Mouse (Mus musculus): ENCODE measurements around the gene Bank1.
"Not testable (repeated sequence)": the region's sequence is repeated elsewhere in the genome, so short reads cannot be mapped to it uniquely, and the experiment has no call there.

The Bank1 gene

DNA sequence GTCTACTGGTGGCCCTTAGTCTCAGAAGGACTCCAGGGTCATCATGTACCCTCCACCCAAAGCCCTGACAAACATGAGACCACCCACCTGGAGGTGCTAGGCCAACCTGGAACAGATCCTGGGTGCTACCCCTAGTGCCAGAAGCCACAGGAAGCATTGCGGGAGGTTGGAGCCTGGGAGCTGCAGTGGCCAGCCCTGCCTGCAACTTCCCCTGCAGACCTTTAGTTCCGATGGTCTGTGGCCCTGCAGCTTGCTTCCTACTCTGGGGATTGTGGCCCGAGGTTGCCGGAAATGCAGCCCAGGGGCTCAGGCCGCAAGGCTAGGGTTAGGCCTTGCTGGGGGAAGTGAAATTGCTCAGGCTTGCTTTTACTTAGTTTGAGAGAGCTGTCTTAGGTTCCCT lies at the start of gene Bank1:
Gene Bank1, minus strand, starts transcription at position 284 of the 400 bp plus-strand sequence.
- peak; percentile 27 for DNase-seq

GRCm38 (mm10) chr3:136369916-136370315 lies 44.0 kb upstream of the Bank1 start:
- no peak for DNase-seq

DNA sequence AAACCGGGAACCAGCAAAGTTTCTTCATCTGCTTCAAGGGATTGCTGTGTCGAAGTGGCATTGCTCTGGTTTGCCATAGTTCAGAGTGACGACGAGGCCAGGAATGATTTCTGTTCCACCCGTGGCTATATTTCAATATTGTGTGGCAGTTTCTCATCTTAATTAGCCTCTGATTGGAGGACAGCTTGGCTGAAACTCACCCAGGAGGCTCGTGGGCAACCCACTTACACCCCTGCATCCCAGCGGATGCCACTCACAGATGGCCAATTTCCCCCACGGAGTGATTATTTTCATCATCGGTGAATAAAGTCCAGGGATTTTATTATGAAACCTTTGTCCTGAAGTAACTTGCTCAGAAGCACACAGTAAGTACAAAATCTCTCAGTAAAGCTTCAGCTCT lies 43.6 kb upstream of the Bank1 start:
- DNase-seq: no peak

- no peak for DNase-seq
These were observed 42.7 kb upstream of the Bank1 start for GRCm38 (mm10) chr3:136368505-136368999.

DNA sequence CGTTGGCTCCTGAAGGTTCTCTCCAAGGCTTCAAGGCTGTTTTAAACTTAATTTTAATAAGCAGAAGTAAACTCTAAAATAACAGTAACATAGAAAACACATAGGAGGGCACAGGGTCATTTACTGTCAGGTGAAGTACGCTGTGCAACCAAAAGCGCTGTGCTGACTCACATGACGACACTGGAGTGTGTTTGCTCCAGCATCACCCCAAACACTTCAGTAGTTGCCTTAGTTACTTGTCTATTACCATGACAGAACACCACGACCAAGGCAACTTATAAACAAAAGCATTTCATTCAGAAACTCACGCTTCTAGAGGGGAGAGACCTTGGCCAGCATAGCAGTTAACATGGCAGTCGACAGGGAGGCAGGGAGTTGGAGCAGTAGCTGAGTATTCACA lies 23.8 kb upstream of the Bank1 start:
- DNase-seq: no peak

DNA sequence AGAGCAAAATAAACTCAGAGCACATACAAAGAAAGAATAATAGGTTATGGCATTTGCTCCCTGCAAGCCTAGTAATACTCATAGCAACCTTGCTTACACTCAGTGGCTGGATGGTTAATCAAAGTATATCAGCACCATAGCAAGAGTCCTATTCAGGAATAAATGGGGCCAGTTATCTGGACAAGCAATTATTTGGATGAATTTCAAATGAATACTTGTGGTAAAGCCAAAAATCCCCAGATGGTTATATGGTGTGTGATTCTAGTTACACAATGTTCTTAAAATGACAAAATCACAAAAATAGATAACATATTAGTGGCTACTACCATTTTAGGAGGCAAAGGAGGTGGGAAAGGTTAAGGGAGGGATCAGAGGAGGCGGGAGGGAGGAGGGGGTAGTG lies 22.7 kb upstream of the Bank1 start:
- DNase-seq: no peak

GRCm38 (mm10) chr3:136347277-136347676 lies 21.4 kb upstream of the Bank1 start:
- DNase-seq: no peak

- DNase-seq: no peak
These were observed 16.0 kb upstream of the Bank1 start for GRCm38 (mm10) chr3:136341911-136342310.

DNA sequence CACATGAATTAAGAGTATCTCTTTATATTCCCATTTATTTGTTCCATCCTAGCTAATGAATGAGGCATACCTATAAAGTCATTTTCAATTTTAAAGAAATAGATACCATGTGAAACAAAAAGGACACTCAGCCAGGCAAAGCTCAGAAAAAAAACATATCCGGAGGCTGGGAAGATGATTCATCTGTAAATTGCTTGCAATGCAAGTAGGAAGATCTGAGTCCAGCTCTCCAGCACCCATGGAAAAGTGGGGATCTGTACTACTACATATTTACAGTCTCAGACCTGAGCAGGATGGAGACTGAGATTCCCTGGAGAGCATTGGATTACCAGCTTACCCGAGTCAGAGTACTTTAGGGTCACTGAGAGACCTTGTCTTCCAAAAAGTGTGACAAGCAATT lies 14.0 kb upstream of the Bank1 start:
- no peak for DNase-seq

GRCm38 (mm10) chr3:136331135-136331534 lies 5.3 kb upstream of the Bank1 start:
- DNase-seq: peak; percentile 3

DNA sequence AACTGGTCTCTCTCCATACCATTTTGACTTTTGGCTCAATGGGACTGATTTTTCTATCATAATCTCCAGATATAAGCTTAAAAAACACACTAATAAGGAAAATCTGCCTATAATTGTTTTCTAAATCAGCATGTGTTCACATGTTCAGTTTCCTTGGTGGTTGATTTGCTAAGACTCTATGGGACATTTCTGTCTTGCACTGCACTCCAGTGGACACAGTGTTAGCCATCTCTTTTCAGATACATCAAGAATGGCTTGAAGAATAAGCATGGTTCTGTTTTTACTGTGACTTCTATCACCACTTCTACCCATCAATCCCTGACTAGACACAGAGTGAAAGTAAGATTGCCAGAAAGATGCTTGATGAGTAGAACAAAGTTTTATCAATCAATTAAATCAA lies 4.2 kb upstream of the Bank1 start:
- no peak for DNase-seq

- no peak for DNase-seq
These were observed 3.3 kb upstream of the Bank1 start for GRCm38 (mm10) chr3:136329133-136329532.

- DNase-seq: not testable (repeated sequence)
These were observed 1.1 kb downstream of the Bank1 start for GRCm38 (mm10) chr3:136324716-136325115.

DNA sequence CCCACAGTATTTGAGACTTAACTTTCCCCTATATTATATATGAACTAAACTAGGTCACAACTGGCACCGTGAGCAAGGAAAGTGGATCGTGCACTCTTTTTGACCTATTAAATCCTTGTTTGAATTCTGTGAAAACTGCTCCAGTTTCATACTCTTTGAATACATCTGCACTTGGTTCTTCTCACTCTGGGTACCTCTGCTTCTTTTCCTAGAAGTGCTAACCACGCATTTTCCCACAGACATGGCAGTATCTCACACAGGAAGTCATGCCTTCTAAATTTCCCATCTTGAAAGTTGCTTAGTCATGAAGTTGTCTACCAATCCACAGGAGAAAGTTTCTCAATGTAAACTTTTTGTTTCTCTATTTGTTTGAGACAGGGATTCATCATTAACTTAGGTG lies 3.9 kb downstream of the Bank1 start:
- DNase-seq: no peak

- DNase-seq: no peak
These were observed 17.4 kb downstream of the Bank1 start for GRCm38 (mm10) chr3:136308487-136308886.

- no peak for DNase-seq
These were observed 19.2 kb downstream of the Bank1 start for GRCm38 (mm10) chr3:136306564-136307158.

DNA sequence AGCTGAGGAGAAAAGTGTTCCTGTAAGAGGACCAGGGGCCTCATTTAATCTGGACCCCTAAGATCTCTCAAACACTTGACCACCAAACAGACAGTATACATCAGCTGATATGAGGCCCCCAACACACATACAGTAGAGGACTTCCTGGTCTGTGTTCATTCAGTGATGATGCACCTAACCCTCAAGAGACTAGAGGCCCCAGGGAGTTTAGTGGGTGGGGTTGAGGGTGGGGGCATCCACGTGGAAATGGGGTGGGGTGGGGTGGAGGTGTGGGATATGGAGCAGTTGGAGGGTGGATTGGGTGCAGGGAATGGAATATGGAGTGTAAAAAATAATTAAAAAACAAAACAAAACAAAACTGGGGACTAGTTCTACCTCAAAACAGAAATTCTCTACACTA lies 23.3 kb downstream of the Bank1 start:
- no peak for DNase-seq

DNA sequence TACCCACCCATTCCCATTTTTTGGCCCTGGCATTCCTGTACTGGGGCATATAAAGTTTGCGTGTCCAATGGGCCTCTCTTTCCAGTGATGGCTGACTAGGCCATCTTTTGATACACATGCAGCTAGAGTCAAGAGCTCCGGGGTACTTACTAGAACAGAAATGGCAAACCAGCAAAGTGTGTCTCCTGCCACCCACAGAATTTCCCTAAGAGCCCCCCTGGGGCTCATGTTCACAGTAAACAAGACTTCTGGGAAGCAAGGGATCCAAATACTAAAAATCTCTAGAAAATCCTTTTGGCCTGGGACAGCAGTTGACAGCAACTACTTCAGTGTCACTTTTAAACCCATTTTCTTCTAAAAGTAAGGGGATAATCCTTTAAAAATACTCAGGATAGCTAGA lies 25.1 kb downstream of the Bank1 start:
- not testable (repeated sequence) for DNase-seq

- no peak for DNase-seq
These were observed 28.5 kb downstream of the Bank1 start for GRCm38 (mm10) chr3:136297355-136297754.

GRCm38 (mm10) chr3:136295250-136295649 lies 30.6 kb downstream of the Bank1 start:
- DNase-seq: no peak

- no peak for DNase-seq
These were observed 38.0 kb downstream of the Bank1 start for GRCm38 (mm10) chr3:136287883-136288282.

GRCm38 (mm10) chr3:136264969-136265595 lies 60.8 kb downstream of the Bank1 start:
- no peak for DNase-seq

GRCm38 (mm10) chr3:136257761-136258160 lies 68.1 kb downstream of the Bank1 start:
- DNase-seq: no peak

DNA sequence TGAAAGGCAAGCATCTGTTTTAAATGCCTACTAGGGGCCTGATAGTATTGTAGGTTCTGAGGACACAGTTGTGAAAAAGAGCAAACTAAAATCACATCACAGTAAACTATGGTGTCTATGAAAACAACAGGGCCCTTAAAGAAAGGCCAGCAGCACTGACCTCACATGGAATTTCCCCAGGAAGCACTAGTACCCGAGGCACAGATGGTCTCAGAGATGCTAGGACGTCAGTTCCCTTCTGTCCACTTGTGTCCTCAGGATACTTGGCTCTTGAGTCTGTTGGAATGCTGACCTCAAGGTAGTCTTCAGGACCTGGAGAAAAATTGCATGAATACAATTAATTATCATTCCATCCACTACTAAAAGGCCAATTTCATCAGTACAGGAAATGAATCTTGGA lies 71.2 kb downstream of the Bank1 start:
- DNase-seq: no peak

- no peak for DNase-seq
These were observed 73.0 kb downstream of the Bank1 start for GRCm38 (mm10) chr3:136252820-136253219.
